Mouse (Mus musculus) testis, adult 2 months (tissue): ENCODE data around the gene Cma1.

Experiments
- CTCF ChIP-seq: fragments of 200-500 bp; IDR thresholded peaks from 2 replicates; pipeline ENCODE4 v1.5.1; 2012; ENCODE audit warnings: low read depth, mild to moderate bottlenecking, inconsistent platforms, low read length, moderate library complexity; ENCODE audit not compliant: control insufficient read depth, insufficient read depth, insufficient replicate concordance
- POLR2A ChIP-seq: fragments of 200-500 bp; IDR thresholded peaks from 2 replicates; pipeline ENCODE4 v1.6.1; 2012; ENCODE audit warnings: low read depth, mild to moderate bottlenecking, inconsistent platforms, low read length, moderate library complexity; ENCODE audit not compliant: control insufficient read depth

- no peak for TF ChIP-seq CTCF
- TF ChIP-seq POLR2A = no peak
Observed at GRCm38 (mm10) chr14:55897671-55898070, 46.8 kb downstream of the Cma1 start.
